Mouse (Mus musculus): Measurements from ENCODE around the gene Olfr612.
"Not testable (repeated sequence)": the region's sequence is repeated elsewhere in the genome, so short reads cannot be mapped to it uniquely, and the experiment has no call there.

Gene Olfr612

GRCm38 (mm10) chr7:103542617-103543016 lies at the start of gene Olfr612:
Olfr612 (minus strand) TSS chr7:103542717.
- not testable (repeated sequence) for DNase-seq

DNA sequence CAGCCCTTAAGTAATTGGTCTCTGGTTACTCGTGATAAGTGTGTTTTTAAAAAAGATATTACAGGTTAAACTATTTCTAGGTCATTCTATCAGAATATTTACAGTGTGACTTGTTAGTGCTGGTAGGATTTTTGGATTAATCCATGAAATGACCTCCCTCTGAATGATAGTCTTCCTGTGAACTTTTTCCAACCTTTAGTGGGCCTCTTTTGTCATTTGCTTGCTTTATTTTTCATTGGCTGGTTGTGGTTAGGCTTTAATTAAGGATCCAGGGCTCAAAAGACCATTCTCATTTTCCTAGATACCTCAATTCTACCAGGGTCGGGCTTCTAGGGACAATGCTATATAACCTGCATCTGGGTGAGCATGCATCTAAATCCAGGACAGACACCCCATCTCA lies 47.3 kb upstream of the Olfr612 start, which contains the start of gene Olfr618:
Gene Olfr618 (plus strand): TSS at position 301 of the 400 bp plus-strand sequence.
- no peak for DNase-seq

- no peak for DNase-seq
These were observed 30.2 kb upstream of the Olfr612 start, which contains the start of gene Olfr617 for GRCm38 (mm10) chr7:103572761-103573160. Olfr617 (plus strand) TSS chr7:103573061.

GRCm38 (mm10) chr7:103569043-103569442 lies 26.5 kb upstream of the Olfr612 start, which contains the start of gene Olfr616:
Olfr616 (minus strand) TSS chr7:103569143.
- no peak for DNase-seq

DNA sequence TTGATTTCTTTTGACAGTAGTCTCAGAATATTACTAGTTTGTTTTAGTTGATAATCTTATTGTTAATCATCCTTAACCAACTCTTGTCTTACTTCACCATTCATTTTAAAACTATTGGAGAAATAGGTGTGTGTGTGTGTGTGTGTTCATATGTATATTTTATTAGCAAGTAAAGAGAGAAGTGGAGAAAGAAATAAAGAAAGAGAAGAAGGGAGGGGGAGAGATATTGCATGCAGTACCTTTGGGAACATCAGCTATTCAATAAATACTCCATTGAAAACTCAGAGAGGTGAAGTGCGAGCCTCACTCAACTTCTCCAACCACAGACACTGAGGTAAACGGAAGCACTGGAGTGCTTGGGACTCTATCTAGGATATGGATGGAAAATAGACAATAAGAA lies 13.3 kb upstream of the Olfr612 start, which contains the start of gene Olfr615:
Gene Olfr615 (plus strand): TSS at position 301 of the 400 bp plus-strand sequence.
- DNase-seq = no peak

DNA sequence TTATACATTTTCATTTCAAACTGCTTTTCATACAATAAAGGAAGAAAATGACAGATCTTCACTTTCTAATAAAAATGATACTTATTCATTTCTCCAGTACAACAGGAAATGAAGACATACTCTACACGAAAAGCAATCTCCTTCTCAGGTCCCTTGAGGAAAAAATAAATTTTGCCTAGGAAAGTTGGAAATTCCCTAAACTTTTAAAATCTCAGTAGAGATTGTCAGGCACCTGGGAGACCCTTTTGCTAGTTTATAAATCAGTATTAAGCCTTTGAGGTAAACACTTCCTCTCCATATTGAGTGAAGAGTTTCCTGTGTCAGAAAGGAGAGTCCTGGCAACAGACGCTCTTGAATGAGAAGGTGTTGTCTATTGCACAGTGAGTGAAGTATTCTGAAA lies 5.3 kb upstream of the Olfr612 start, which contains the start of gene Olfr613:
Gene Olfr613 (plus strand): TSS at position 301 of the 400 bp plus-strand sequence.
- no peak for DNase-seq

DNA sequence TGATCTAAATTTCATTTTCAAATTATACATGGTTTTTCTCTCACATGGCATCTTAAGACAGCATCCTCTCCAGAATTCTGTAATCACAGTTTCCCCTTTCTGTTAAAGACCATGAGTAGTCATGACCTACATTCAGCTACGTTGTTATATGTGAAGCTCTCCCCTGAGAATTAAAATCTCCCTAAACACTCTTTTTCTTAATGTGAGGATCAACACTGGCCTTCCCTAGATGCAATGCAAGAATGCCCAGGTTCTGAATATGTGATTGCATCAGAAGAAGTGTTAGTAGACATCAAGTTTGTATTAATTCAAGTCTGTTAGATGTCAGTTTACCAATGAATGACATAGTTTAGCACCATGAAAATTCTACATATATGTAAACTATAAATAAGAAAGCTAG lies 21.8 kb downstream of the Olfr612 start, which contains the start of gene Olfr611:
Gene Olfr611 (minus strand): TSS at position 101 of the 400 bp plus-strand sequence.
- DNase-seq = not testable (repeated sequence)

DNA sequence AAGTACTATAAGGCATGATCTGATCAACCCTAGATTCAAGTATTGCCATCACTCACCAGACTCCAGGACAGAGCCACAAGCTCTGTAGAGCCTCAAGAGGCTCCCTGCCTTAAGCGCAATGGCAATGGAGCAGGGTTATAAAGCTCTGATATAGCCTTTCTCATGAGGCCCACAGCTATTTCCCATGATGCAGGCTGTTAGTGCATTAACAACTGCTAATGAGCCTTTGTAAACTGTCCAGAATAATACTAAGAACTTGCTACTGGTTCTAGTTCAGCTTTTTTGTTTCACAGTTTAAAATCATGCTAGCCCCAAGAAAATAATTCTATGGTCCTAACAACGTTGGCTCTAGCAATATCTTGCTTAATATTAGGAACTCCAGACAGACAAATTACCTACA lies 30.5 kb downstream of the Olfr612 start, which contains the start of gene Olfr610:
Gene Olfr610 (minus strand): TSS at position 101 of the 400 bp plus-strand sequence.
- DNase-seq = no peak

- DNase-seq = no peak
These were observed 44.6 kb downstream of the Olfr612 start, which contains the start of gene Olfr609 for GRCm38 (mm10) chr7:103497962-103498361. Olfr609 (minus strand) TSS chr7:103498062.
